Mouse (Mus musculus): ENCODE measurements around the gene Srpk2. TPM values are rescaled to one million over a fixed set of nuclear protein-coding genes. Genes with fewer than 3 reads are reported as not detected.
"Not testable (repeated sequence)": the region's sequence is repeated elsewhere in the genome, so short reads cannot be mapped to it uniquely, and the experiment has no call there.

Srpk2 gene
- polyA plus RNA-seq, 1 experiment from 2014 or later: 101 TPM

DNA sequence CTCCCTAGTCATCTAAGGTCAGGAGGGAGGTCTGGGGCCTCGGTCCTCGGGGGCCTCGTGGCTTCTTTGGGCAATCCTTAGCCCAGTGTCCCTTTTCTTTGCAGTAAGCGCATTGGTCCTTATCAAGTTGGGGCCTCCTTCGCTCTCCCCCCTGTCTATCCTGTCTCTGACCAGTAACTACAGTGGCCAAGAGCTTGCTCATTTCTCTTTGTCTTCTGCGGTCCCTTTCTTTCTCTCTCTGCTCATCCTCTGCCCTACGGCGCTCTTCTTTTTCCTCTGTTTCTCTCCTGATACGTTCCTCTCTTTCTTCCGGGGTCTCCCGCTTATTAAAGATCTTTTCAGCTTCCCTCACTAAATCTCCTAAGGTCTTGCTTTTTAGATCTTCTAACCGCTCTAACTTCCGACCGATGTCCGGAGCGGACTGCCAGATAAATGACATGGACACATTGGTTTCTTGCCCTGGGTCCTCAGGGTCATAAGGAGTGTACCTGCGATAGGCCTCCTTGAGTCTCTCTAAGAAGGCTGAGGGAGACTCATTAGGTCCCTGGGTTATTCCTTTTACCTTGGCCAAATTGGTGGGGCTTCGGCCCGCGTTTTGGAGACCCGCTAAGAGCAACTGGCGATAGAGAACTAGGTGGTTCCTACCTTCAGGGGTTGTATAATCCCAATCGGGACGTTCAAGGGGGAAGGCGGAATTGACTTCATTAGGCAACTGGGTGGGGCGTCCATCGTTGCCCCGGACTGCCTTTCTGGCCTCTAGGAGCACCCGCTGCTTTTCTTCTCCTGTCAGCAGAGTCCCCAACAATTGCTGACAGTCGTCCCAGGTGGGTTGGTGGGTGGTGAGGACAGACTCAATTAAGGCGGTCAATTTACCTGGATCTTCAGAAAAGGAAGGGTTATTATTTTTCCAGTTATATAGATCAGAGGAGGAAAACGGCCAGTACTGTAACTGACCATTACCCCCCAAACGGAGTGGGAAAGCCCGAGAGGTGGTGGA is 22.5 kb upstream of the Srpk2 start:
- H3K4me1 ChIP-seq; H3K27ac ChIP-seq (replicated peaks); H3K9ac ChIP-seq (replicated peaks); H3K4me2 ChIP-seq; H3K27me3 ChIP-seq (replicated peaks); ATAC-seq (ENCODE audit: low FRiP score); H3K4me3 ChIP-seq (replicated peaks): not testable (repeated sequence)
- Histone ChIP-seq H3K36me3 (peaks cover 58% of the 10 kb centered on the region), H3K9me3 (replicated peaks) (peaks cover 20% of the 10 kb centered on the region)
- 98% methylated on average over 30 of the region's 34 CpGs for WGBS

DNA sequence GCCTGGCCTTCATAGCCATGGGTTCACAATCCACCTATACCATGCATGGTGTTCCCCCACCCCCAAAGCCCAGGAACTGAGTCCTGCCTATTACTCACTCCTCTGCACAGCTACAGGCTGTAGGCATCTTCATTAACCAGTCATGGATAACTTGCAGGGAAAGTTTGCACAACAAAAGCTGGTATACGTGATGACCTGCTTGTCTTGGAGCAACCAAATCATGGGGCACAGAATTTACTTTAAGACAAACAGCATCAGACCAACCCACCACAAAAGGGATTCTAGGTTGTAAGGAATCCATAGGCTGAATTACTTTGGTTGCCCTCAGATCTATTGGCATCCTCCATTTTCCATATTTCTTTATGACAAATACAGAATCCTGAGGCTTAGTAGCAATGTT is 13.0 kb upstream of the Srpk2 start:
- Histone ChIP-seq H3K9ac (replicated peaks) (no peak overlapping the region), H3K4me1 (no peaks in the 10 kb centered on the region), H3K27me3 (replicated peaks) (no peaks in the 10 kb centered on the region), H3K4me3 (replicated peaks) (no peak overlapping the region), H3K27ac (replicated peaks) (no peak overlapping the region), H3K9me3 (replicated peaks) (peaks cover 31% of the 10 kb centered on the region; the same call in 1 of the 2 replicates), H3K36me3 (peaks cover 18% of the 10 kb centered on the region), H3K4me2 (no peak overlapping the region)
- no peak for ATAC-seq (ENCODE audit: low FRiP score)
- 96% methylated on average over 1 of the region's 1 CpGs for WGBS

DNA sequence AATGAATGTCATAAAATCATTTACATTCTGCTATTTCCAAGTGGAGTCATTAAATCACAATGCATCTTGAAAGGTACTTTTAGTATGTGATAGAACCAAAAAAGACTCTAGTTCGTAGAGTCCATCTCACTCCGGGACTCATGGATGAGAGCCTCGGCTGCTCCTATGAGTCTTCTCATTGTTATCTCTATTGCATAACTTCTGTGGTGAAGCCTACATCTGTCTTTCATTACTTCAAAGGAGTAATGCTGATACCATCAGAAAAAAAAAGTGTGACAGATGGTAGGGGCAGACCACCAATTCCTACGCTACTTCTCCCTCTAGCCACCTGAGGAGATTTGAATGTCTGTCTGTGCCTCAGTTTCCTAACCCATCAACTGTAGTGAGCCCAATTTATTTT is 986 bp downstream of the Srpk2 start:
- WGBS: 91% methylated on average over 4 of the region's 4 CpGs
- Histone ChIP-seq H3K36me3 (no peaks in the 10 kb centered on the region), H3K9me3 (replicated peaks) (no peaks in the 10 kb centered on the region), H3K27me3 (replicated peaks) (no peaks in the 10 kb centered on the region), H3K9ac (replicated peaks) (no peak overlapping the region), H3K27ac (replicated peaks) (no peak overlapping the region), H3K4me3 (replicated peaks) (no peak overlapping the region), H3K4me2 (no peak overlapping the region), H3K4me1 (no peaks in the 10 kb centered on the region)
- ATAC-seq (ENCODE audit: low FRiP score): no peak

GRCm38 (mm10) chr5:23679006-23679405 is 5.4 kb downstream of the Srpk2 start:
- no peak overlapping the region for H3K4me2 ChIP-seq
- H3K36me3 ChIP-seq: no peaks in the 10 kb centered on the region
- H3K9me3 ChIP-seq (replicated peaks): no peaks in the 10 kb centered on the region
- H3K4me3 ChIP-seq (replicated peaks): no peak overlapping the region
- no peak for ATAC-seq (ENCODE audit: low FRiP score)
- H3K9ac ChIP-seq (replicated peaks): no peak overlapping the region
- WGBS: 67% methylated on average over 3 of the region's 3 CpGs
- no peak overlapping the region for H3K27ac ChIP-seq (replicated peaks)
- peaks cover 8% of the 10 kb centered on the region for H3K4me1 ChIP-seq
- no peaks in the 10 kb centered on the region for H3K27me3 ChIP-seq (replicated peaks)

DNA sequence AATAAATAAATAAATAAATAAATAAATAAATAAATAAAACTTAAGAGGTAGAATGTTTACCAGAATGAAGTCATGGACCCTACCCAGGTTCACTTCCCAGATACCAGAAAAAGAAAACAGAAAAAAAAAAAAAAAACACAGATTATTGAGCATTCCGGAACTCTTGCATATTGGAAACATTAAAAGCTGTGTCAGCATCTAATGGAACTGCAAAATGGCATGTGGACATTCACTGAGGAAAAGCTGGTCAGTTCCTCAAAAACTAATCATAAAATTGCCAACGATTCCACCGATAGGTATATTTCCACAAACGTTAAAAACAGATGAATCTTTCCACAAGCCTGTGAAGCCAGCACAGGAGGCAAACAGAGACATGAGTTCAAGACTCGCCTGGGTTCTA is 6.5 kb downstream of the Srpk2 start:
- H3K27me3 ChIP-seq (replicated peaks): no peaks in the 10 kb centered on the region
- WGBS: 93% methylated on average over 5 of the region's 5 CpGs
- H3K36me3 ChIP-seq: no peaks in the 10 kb centered on the region
- H3K4me3 ChIP-seq (replicated peaks): no peak overlapping the region
- no peak overlapping the region for H3K4me2 ChIP-seq
- no peak overlapping the region for H3K9ac ChIP-seq (replicated peaks)
- no peak overlapping the region for H3K27ac ChIP-seq (replicated peaks)
- ATAC-seq (ENCODE audit: low FRiP score): no peak
- no peaks in the 10 kb centered on the region for H3K9me3 ChIP-seq (replicated peaks)
- peaks cover 11% of the 10 kb centered on the region for H3K4me1 ChIP-seq

GRCm38 (mm10) chr5:23677072-23677453 is 7.4 kb downstream of the Srpk2 start:
- H3K9me3 ChIP-seq (replicated peaks): no peaks in the 10 kb centered on the region
- 86% methylated on average over 5 of the region's 5 CpGs for WGBS
- no peak for ATAC-seq (ENCODE audit: low FRiP score)
- H3K4me3 ChIP-seq (replicated peaks): no peak overlapping the region
- no peak overlapping the region for H3K27ac ChIP-seq (replicated peaks)
- H3K36me3 ChIP-seq: no peaks in the 10 kb centered on the region
- no peak overlapping the region for H3K4me2 ChIP-seq
- H3K4me1 ChIP-seq: peaks cover 14% of the 10 kb centered on the region
- no peak overlapping the region for H3K9ac ChIP-seq (replicated peaks)
- no peaks in the 10 kb centered on the region for H3K27me3 ChIP-seq (replicated peaks)

- 10% methylated on average over 33 of the region's 41 CpGs for WGBS
- H3K4me1 ChIP-seq: peaks cover 18% of the 10 kb centered on the region
- peak overlapping the region; percentile 89 for H3K27ac ChIP-seq (replicated peaks)
- no peaks in the 10 kb centered on the region for H3K9me3 ChIP-seq (replicated peaks)
- ATAC-seq (ENCODE audit: low FRiP score): peak; percentile 72
- peak overlapping the region; percentile 94 for H3K4me3 ChIP-seq (replicated peaks)
- H3K36me3 ChIP-seq: no peaks in the 10 kb centered on the region
- peak overlapping the region; percentile 86 for H3K4me2 ChIP-seq
- H3K9ac ChIP-seq (replicated peaks): peak overlapping the region; percentile 86
- H3K27me3 ChIP-seq (replicated peaks): no peaks in the 10 kb centered on the region
Observed at GRCm38 (mm10) chr5:23676156-23677071, 8.0 kb downstream of the Srpk2 start.

DNA sequence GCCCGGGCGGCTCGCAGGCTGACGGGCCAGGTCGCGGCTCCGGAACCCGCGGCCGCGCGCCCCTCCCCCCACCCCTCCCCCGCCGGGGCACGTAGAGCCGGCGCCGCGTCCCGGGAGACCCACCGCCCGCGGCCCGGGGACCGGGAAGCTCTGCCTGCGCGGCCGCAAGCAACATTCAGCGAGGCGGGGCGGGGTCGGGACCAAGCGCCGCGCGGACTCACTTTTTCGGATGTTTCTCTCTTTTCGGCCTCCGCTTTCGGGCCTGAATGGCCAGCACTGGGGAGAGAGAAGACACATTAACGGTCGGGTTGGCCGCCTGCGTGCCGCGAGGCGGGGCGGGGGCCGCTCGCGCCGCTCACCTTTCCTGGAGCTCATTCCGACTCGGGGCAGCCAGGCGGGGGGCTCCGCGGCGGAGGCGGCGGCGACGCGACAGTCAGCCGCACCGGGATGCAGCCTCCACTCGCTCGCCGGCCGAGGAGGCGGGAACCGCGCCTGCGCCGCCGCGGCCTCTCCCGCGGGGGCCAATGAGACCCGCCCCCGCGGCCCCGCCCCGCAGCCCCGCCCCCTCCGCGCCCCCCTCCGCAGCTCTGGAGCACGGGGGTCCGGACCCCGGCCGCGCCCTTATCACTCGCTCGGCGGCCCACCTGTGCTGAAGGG is 8.8 kb downstream of the Srpk2 start:
- Histone ChIP-seq H3K4me1 (peaks cover 18% of the 10 kb centered on the region), H3K27me3 (replicated peaks) (no peaks in the 10 kb centered on the region), H3K36me3 (no peaks in the 10 kb centered on the region), H3K4me3 (replicated peaks) (peak overlapping the region; percentile 94), H3K4me2 (peak overlapping the region; percentile 86), H3K27ac (replicated peaks) (peak overlapping the region; percentile 89), H3K9ac (replicated peaks) (peak overlapping the region; percentile 86), H3K9me3 (replicated peaks) (no peaks in the 10 kb centered on the region)
- WGBS: 1% methylated on average over 77 of the region's 95 CpGs
- ATAC-seq (ENCODE audit: low FRiP score): peak; percentile 94

DNA sequence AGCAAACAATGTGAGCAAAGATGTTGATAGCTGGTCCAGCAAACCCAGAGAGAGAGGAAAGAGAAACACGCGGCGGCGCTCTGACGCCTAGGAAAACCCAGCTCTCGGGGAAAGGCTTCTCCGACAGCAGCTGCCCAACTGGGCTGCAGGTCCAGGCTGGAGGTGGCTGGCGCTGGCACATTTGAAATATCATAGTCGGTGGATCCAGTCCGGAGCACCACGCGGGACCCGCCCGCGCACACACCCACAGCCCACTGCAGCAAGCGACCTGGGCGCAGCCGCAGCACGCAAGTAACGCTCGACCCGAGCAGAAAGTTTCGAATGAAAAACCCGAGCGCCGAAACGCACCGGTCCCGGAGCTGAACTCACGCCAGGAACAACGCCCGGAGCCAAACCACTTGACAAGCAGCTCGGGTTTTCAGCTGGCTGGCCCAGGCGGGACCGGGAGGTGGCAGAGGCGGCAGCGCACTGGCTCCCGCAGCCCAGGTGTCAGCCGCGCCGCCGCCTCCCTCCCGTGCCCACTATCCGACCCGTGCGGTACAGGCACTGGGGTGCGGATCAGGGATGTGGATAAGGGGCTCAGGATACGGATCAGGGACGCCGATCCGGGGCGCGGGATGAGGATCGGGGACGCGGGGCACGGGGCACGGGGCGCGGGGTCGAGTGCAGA is 9.5 kb downstream of the Srpk2 start:
- H3K36me3 ChIP-seq: no peaks in the 10 kb centered on the region
- ATAC-seq (ENCODE audit: low FRiP score): peak; percentile 53
- H3K4me3 ChIP-seq (replicated peaks): peak overlapping the region; percentile 94
- under 1% methylated on average over 61 of the region's 61 CpGs for WGBS
- H3K9me3 ChIP-seq (replicated peaks): no peaks in the 10 kb centered on the region
- H3K27me3 ChIP-seq (replicated peaks): no peaks in the 10 kb centered on the region
- H3K27ac ChIP-seq (replicated peaks): peak overlapping the region; percentile 89
- H3K4me2 ChIP-seq: peak overlapping the region; percentile 86
- peak overlapping the region; percentile 86 for H3K9ac ChIP-seq (replicated peaks)
- peaks cover 18% of the 10 kb centered on the region for H3K4me1 ChIP-seq

GRCm38 (mm10) chr5:23672136-23672535 is 12.3 kb downstream of the Srpk2 start:
- Histone ChIP-seq H3K27me3 (replicated peaks) (no peaks in the 10 kb centered on the region), H3K4me3 (replicated peaks) (no peak overlapping the region), H3K9ac (replicated peaks) (no peak overlapping the region), H3K4me1 (peaks cover 18% of the 10 kb centered on the region), H3K9me3 (replicated peaks) (no peaks in the 10 kb centered on the region), H3K36me3 (no peaks in the 10 kb centered on the region), H3K27ac (replicated peaks) (no peak overlapping the region), H3K4me2 (0 out of 2 replicates have a peak overlapping the region, but pooled peaks have one; percentile 19)
- WGBS: 59% methylated on average over 7 of the region's 7 CpGs
- no peak for ATAC-seq (ENCODE audit: low FRiP score)

DNA sequence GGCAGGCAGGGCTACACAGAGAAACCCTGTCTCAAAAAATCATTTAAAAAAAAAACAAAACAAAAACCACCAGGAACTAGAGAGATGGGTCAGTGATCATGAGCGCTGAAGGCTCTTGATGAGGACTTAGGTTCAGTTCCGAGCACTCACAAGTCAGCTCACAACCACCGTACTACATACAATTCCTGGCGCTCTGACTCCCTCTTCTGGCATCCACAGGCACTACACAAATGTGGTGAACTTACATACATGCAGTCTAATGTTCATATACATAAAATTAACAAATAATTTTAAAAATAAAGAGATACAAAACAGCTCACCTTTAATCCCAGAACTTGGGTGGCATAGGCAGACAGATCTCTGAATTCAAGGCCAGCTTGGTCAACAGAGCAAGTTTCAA is 13.5 kb downstream of the Srpk2 start:
- Histone ChIP-seq H3K4me2 (no peak overlapping the region), H3K4me1 (peaks cover 13% of the 10 kb centered on the region), H3K36me3 (no peaks in the 10 kb centered on the region), H3K9me3 (replicated peaks) (no peaks in the 10 kb centered on the region), H3K27ac (replicated peaks) (no peak overlapping the region), H3K27me3 (replicated peaks) (no peaks in the 10 kb centered on the region), H3K9ac (replicated peaks) (no peak overlapping the region), H3K4me3 (replicated peaks) (no peak overlapping the region)
- no peak for ATAC-seq (ENCODE audit: low FRiP score)
- WGBS: 95% methylated on average over 4 of the region's 4 CpGs

Data from neural tube, embryonic 15.5 days (tissue).